Mouse (Mus musculus) frontal cortex, adult 2 months (tissue): ENCODE measurements at regions not wholly inside any gene's neighbourhood (a gene's known extent, or its start where the extent isn't known, plus 50 kb on each side); places are given as distances from the start of the nearest gene placed in this dataset.

ENCODE experiments used
- DNase-seq, 2 experiments: peaks; one replicate each; pipeline ENCODE4 v3.0.0; 2022; ENCODE audit warnings: low spot score in 1 of 2; ENCODE audit errors: extremely low spot score in 1 of 2

GRCm38 (mm10) chr1:51649963-51650652 is 171.9 kb upstream of the Nabp1 start:
- no peak for DNase-seq

GRCm38 (mm10) chr1:51647955-51648354 is 169.7 kb upstream of the Nabp1 start:
- DNase-seq = no peak

- DNase-seq = peak; percentile 26 to 91
Measured at GRCm38 (mm10) chr1:51644399-51644798, 166.2 kb upstream of the Nabp1 start.

GRCm38 (mm10) chr1:51643640-51644039 is 165.4 kb upstream of the Nabp1 start:
- DNase-seq = no peak

- DNase-seq = no peak
Measured at GRCm38 (mm10) chr1:51638519-51639302, 160.5 kb upstream of the Nabp1 start.

GRCm38 (mm10) chr1:51635881-51636515 is 157.8 kb upstream of the Nabp1 start:
- no peak for DNase-seq

GRCm38 (mm10) chr1:51633795-51634194 is 155.6 kb upstream of the Nabp1 start:
- DNase-seq = no peak

- no peak for DNase-seq
Measured at GRCm38 (mm10) chr1:51632851-51633250, 154.6 kb upstream of the Nabp1 start.

- DNase-seq = no peak
Measured at GRCm38 (mm10) chr1:51629848-51630247, 151.6 kb upstream of the Nabp1 start.

- DNase-seq = no peak
Measured at GRCm38 (mm10) chr1:51628137-51628793, 150.0 kb upstream of the Nabp1 start.

- no peak for DNase-seq
Measured at GRCm38 (mm10) chr1:51626303-51626702, 148.1 kb upstream of the Nabp1 start.

GRCm38 (mm10) chr1:51625079-51625478 is 146.9 kb upstream of the Nabp1 start:
- DNase-seq = no peak

GRCm38 (mm10) chr1:51624551-51624950 is 146.3 kb upstream of the Nabp1 start:
- no peak for DNase-seq

GRCm38 (mm10) chr1:51622986-51623385 is 144.8 kb upstream of the Nabp1 start:
- no peak for DNase-seq

- DNase-seq = no peak
Measured at GRCm38 (mm10) chr1:51622181-51622862, 144.1 kb upstream of the Nabp1 start.

- no peak for DNase-seq
Measured at GRCm38 (mm10) chr1:51621062-51621461, 142.8 kb upstream of the Nabp1 start.

- DNase-seq = no peak
Measured at GRCm38 (mm10) chr1:51617502-51618251, 139.5 kb upstream of the Nabp1 start.

- no peak for DNase-seq
Measured at GRCm38 (mm10) chr1:51616091-51616490, 137.9 kb upstream of the Nabp1 start.

- DNase-seq = peak in 1 of 2 experiments; percentile 77
Measured at GRCm38 (mm10) chr1:51615523-51615922, 137.3 kb upstream of the Nabp1 start.

- DNase-seq = no peak
Measured at GRCm38 (mm10) chr1:51614700-51615099, 136.5 kb upstream of the Nabp1 start.
